Mouse (Mus musculus): ENCODE results near the gene Gse1. TPM values are rescaled to one million over a fixed set of nuclear protein-coding genes. Genes with fewer than 3 reads are reported as not detected.

Gene Gse1
- polyA plus RNA-seq, 1 experiment, result 14.7 TPM

- H3K27me3 ChIP-seq (ENCODE audit: control insufficient read depth, insufficient read depth, insufficient read length), result no peaks in the 10 kb centered on the region
- no peak for TF ChIP-seq POLR2AphosphoS2 (IDR thresholded peaks at IDR 0.05; ENCODE audit: insufficient read length, low read depth)
- TF ChIP-seq POLR2A (IDR thresholded peaks at IDR 0.05; ENCODE audit: insufficient read length, low read depth), result peak; percentile 13
- TF ChIP-seq E2F4 (IDR thresholded peaks at IDR 0.05; ENCODE audit: insufficient read depth), result no peak
- H3K79me2 ChIP-seq (ENCODE audit: control insufficient read depth, insufficient read depth), result peaks cover 27% of the 10 kb centered on the region
- peak overlapping the region; percentile 56 for H3ac ChIP-seq (ENCODE audit: control insufficient read depth, insufficient read length)
- peak overlapping the region; percentile 75 for H3K4me2 ChIP-seq (ENCODE audit: low read depth)
- H3K36me3 ChIP-seq (ENCODE audit: control insufficient read depth, insufficient read depth), result no peaks in the 10 kb centered on the region
- peak overlapping the region; percentile 28 for H3K4me3 ChIP-seq
Observed at GRCm38 (mm10) chr8:120228781-120229573, 721 bp downstream of the Gse1 start.

- Histone ChIP-seq H3K79me2 (ENCODE audit: control insufficient read depth, insufficient read depth) (peaks cover 27% of the 10 kb centered on the region), H3K27me3 (ENCODE audit: control insufficient read depth, insufficient read depth, insufficient read length) (no peaks in the 10 kb centered on the region), H3K36me3 (ENCODE audit: control insufficient read depth, insufficient read depth) (no peaks in the 10 kb centered on the region), H3K4me3 (peak overlapping the region; percentile 28), H3ac (ENCODE audit: control insufficient read depth, insufficient read length) (peak overlapping the region; percentile 56), H3K4me2 (ENCODE audit: low read depth) (peak overlapping the region; percentile 75)
- TF ChIP-seq POLR2A (IDR thresholded peaks at IDR 0.05; ENCODE audit: insufficient read length, low read depth), result peak; percentile 41
- no peak for TF ChIP-seq TCF12 (IDR thresholded peaks at IDR 0.05; ENCODE audit: insufficient read depth, poor library complexity, severe bottlenecking)
- no peak for TF ChIP-seq CEBPB (IDR thresholded peaks at IDR 0.05; ENCODE audit: insufficient read depth, poor library complexity, severe bottlenecking)
- TF ChIP-seq TCF3 (IDR thresholded peaks at IDR 0.05; ENCODE audit: insufficient read length, low read depth), result no peak
- no peak for TF ChIP-seq SRF (IDR thresholded peaks at IDR 0.05; ENCODE audit: control insufficient read depth, insufficient read length, low read depth)
Observed at GRCm38 (mm10) chr8:120229574-120229916, 1.3 kb downstream of the Gse1 start.

- Histone ChIP-seq H3K79me2 (ENCODE audit: control insufficient read depth, insufficient read depth) (peaks cover 27% of the 10 kb centered on the region), H3ac (ENCODE audit: control insufficient read depth, insufficient read length) (peak overlapping the region; percentile 56), H3K36me3 (ENCODE audit: control insufficient read depth, insufficient read depth) (no peaks in the 10 kb centered on the region), H3K4me2 (ENCODE audit: low read depth) (peak overlapping the region; percentile 75), H3K27me3 (ENCODE audit: control insufficient read depth, insufficient read depth, insufficient read length) (no peaks in the 10 kb centered on the region), H3K4me3 (peak overlapping the region; percentile 28)
- TF ChIP-seq USF1 (IDR thresholded peaks at IDR 0.05; ENCODE audit: low read depth) (no peak), POLR2AphosphoS2 (IDR thresholded peaks at IDR 0.05; ENCODE audit: insufficient read length, low read depth) (no peak)
Observed at GRCm38 (mm10) chr8:120230081-120230480, 1.8 kb downstream of the Gse1 start.

- Histone ChIP-seq H3K36me3 (ENCODE audit: control insufficient read depth, insufficient read depth) (no peaks in the 10 kb centered on the region), H3K4me3 (peak overlapping the region; percentile 28), H3K27me3 (ENCODE audit: control insufficient read depth, insufficient read depth, insufficient read length) (no peaks in the 10 kb centered on the region), H3K4me2 (ENCODE audit: low read depth) (peak overlapping the region; percentile 75), H3ac (ENCODE audit: control insufficient read depth, insufficient read length) (peak overlapping the region; percentile 56), H3K79me2 (ENCODE audit: control insufficient read depth, insufficient read depth) (peaks cover 35% of the 10 kb centered on the region)
- peak in 1 of 3 experiments; percentile 35 for TF ChIP-seq MYOG (IDR thresholded peaks at IDR 0.05; ENCODE audit: control insufficient read depth in 1 of 3, insufficient read depth in 1 of 3, insufficient read length in 2 of 3, low read depth in 2 of 3)
- TF ChIP-seq MYOD1 (IDR thresholded peaks at IDR 0.05; ENCODE audit: control insufficient read depth in 1 of 3, insufficient read length in 2 of 3, low read depth in 2 of 3), result peak in 1 of 3 experiments; percentile 21
- no peak for TF ChIP-seq SRF (IDR thresholded peaks at IDR 0.05; ENCODE audit: control insufficient read depth, insufficient read length, low read depth)
- TF ChIP-seq MAX (IDR thresholded peaks at IDR 0.05; ENCODE audit: low read depth), result no peak
- no peak for TF ChIP-seq TCF12 (IDR thresholded peaks at IDR 0.05; ENCODE audit: insufficient read depth, poor library complexity, severe bottlenecking)
- no peak for TF ChIP-seq REST (IDR thresholded peaks at IDR 0.05; ENCODE audit: insufficient read depth, insufficient read length)
- no peak for TF ChIP-seq USF1 (IDR thresholded peaks at IDR 0.05; ENCODE audit: low read depth)
- no peak for TF ChIP-seq TCF3 (IDR thresholded peaks at IDR 0.05; ENCODE audit: insufficient read length, low read depth)
- no peak for TF ChIP-seq POLR2A (IDR thresholded peaks at IDR 0.05; ENCODE audit: insufficient read length, low read depth)
- TF ChIP-seq POLR2AphosphoS2 (IDR thresholded peaks at IDR 0.05; ENCODE audit: insufficient read length, low read depth), result no peak
- TF ChIP-seq E2F4 (IDR thresholded peaks at IDR 0.05; ENCODE audit: insufficient read depth), result no peak
- no peak for TF ChIP-seq CEBPB (IDR thresholded peaks at IDR 0.05; ENCODE audit: insufficient read depth, poor library complexity, severe bottlenecking)
Observed at GRCm38 (mm10) chr8:120230715-120231614, 2.7 kb downstream of the Gse1 start.

GRCm38 (mm10) chr8:120231870-120232269, 3.6 kb downstream of the Gse1 start:
- peak overlapping the region; percentile 28 for H3K4me3 ChIP-seq
- H3K4me2 ChIP-seq (ENCODE audit: low read depth), result peak overlapping the region; percentile 75
- H3ac ChIP-seq (ENCODE audit: control insufficient read depth, insufficient read length), result peak overlapping the region; percentile 56
- H3K27me3 ChIP-seq (ENCODE audit: control insufficient read depth, insufficient read depth, insufficient read length), result no peaks in the 10 kb centered on the region
- peaks cover 44% of the 10 kb centered on the region for H3K79me2 ChIP-seq (ENCODE audit: control insufficient read depth, insufficient read depth)
- TF ChIP-seq POLR2AphosphoS2 (IDR thresholded peaks at IDR 0.05; ENCODE audit: insufficient read length, low read depth) (no peak), CEBPB (IDR thresholded peaks at IDR 0.05; ENCODE audit: insufficient read depth, poor library complexity, severe bottlenecking) (no peak), MYOG (IDR thresholded peaks at IDR 0.05; ENCODE audit: control insufficient read depth in 1 of 3, insufficient read depth in 1 of 3, insufficient read length in 2 of 3, low read depth in 2 of 3) (no peak), SRF (IDR thresholded peaks at IDR 0.05; ENCODE audit: control insufficient read depth, insufficient read length, low read depth) (no peak), REST (IDR thresholded peaks at IDR 0.05; ENCODE audit: insufficient read depth, insufficient read length) (no peak), TCF3 (IDR thresholded peaks at IDR 0.05; ENCODE audit: insufficient read length, low read depth) (no peak), POLR2A (IDR thresholded peaks at IDR 0.05; ENCODE audit: insufficient read length, low read depth) (no peak), TCF12 (IDR thresholded peaks at IDR 0.05; ENCODE audit: insufficient read depth, poor library complexity, severe bottlenecking) (no peak), MAX (IDR thresholded peaks at IDR 0.05; ENCODE audit: low read depth) (no peak), USF1 (IDR thresholded peaks at IDR 0.05; ENCODE audit: low read depth) (no peak), MYOD1 (IDR thresholded peaks at IDR 0.05; ENCODE audit: control insufficient read depth in 1 of 3, insufficient read length in 2 of 3, low read depth in 2 of 3) (no peak)
- no peaks in the 10 kb centered on the region for H3K36me3 ChIP-seq (ENCODE audit: control insufficient read depth, insufficient read depth)

Data from myocyte (in vitro differentiated cells).